Comparison of ENCODE assay signal across 8 mouse cellular contexts in the genomic region with DNA sequence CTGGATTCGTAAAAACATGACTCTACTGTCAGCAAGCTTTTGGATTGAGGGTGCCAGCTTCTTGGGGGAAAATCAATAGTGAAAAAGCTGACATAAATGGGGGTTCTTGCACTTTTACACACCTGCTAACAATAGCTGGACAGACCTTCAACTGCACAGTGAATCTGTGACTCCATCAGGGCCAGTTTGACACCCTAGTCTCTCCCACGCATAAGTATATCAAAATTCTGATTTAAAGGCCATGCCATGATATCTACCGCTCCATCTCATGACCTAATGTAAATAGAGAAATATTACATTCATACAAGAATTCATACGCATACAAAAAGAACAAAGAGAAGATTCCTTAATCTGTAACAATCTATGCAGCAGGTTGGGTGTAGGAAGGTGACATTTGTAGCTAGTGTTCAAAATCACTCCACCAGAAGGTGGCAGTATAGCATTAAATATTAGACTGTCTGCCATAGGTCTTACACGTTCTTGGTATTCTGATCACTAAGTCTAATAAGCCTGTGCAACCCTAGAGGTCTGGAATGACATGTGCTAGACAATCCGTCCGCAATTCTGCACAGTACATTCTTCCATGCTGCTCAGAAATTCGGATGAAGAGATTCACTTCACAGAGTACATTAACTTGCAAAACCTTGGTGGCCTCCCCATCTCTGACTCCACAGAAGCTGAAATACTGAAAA. TPM values are rescaled to one million over a fixed set of nuclear protein-coding genes. Genes with fewer than 3 reads are reported as not detected.
DNase-seq lines count a peak whose midpoint lies in the region; ATAC-seq lines count a peak whose summit lies in the region.

No protein-coding gene starts in this region.

- ATAC-seq in embryonic facial prominence, embryonic 13.5 days (ENCODE audit: insufficient number of reproducible peaks, insufficient read depth, low FRiP score, low TSS enrichment, low read depth), result peak; percentile 79
- peak; percentile 88 for ATAC-seq in hindbrain, embryonic 13.5 days (ENCODE audit: low FRiP score)
- ATAC-seq in megakaryocyte-erythroid progenitor cell, adult 5-6 weeks (replicated peaks; ENCODE audit: low FRiP score, low TSS enrichment, poor library complexity, severe bottlenecking), result peak; percentile 90

- intact Hi-C loops in heart, postnatal 25 days (cut with DNase I), result loop anchor here (1.0 to 2.0 kb wide), 3 partner anchors 54 to 275 kb away; no protein-coding TSS in a partner anchor

- H3K27me3 ChIP-seq in embryonic facial prominence, embryonic 13.5 days, result peaks cover 24% of the 10 kb centered on the region
- peaks cover 29% of the 10 kb centered on the region for H3K27me3 ChIP-seq in hindbrain, embryonic 13.5 days

- H3K4me1 ChIP-seq in embryonic facial prominence, embryonic 13.5 days, result peaks cover 9% of the 10 kb centered on the region; the same call in 1 of the 2 replicates
- H3K4me1 ChIP-seq in hindbrain, embryonic 13.5 days (replicated peaks), result peaks cover 11% of the 10 kb centered on the region

- peak; percentile 78 for DNase-seq in heart, adult 11 months
- no peak for DNase-seq in heart, postnatal 25 days (ENCODE audit: low spot score)
- DNase-seq in R1 (ENCODE audit: low read depth, low spot score), result peak; percentile 64
- peak; percentile 45 to 87 for DNase-seq in layer of hippocampus, postnatal 14 days (ENCODE audit: low spot score in 2 of 2)
- DNase-seq in yolk sac, embryonic 10.5 days (ENCODE audit: low spot score), result peak; percentile 53

- no peak overlapping the region for H3K27ac ChIP-seq in embryonic facial prominence, embryonic 13.5 days
- no peak overlapping the region for H3K27ac ChIP-seq in hindbrain, embryonic 13.5 days

- H3K36me3 ChIP-seq in embryonic facial prominence, embryonic 13.5 days, result no peaks in the 10 kb centered on the region
- H3K36me3 ChIP-seq in hindbrain, embryonic 13.5 days, result no peaks in the 10 kb centered on the region

- 30% methylated on average over 8 of the region's 8 CpGs for WGBS in embryonic facial prominence, embryonic 13.5 days
- 28% methylated on average over 8 of the region's 8 CpGs for WGBS in hindbrain, embryonic 13.5 days

- H3K9ac ChIP-seq in embryonic facial prominence, embryonic 13.5 days, result 0 out of 2 replicates have a peak overlapping the region, but pooled peaks have one; percentile 2
- no peak overlapping the region for H3K9ac ChIP-seq in hindbrain, embryonic 13.5 days

- H3K4me2 ChIP-seq in embryonic facial prominence, embryonic 13.5 days, result no peak overlapping the region
- H3K4me2 ChIP-seq in hindbrain, embryonic 13.5 days, result no peak overlapping the region

- H3K9me3 ChIP-seq in embryonic facial prominence, embryonic 13.5 days, result no peaks in the 10 kb centered on the region
- no peaks in the 10 kb centered on the region for H3K9me3 ChIP-seq in hindbrain, embryonic 13.5 days

- no peak overlapping the region for H3K4me3 ChIP-seq in embryonic facial prominence, embryonic 13.5 days
- no peak overlapping the region for H3K4me3 ChIP-seq in hindbrain, embryonic 13.5 days

RNA-seq across cellular contexts. Expression of a gene that starts 8.6 kb away (rescaled TPM):
- not detected for total RNA-seq in heart, postnatal 25 days (2021)
- polyA plus RNA-seq in embryonic facial prominence, embryonic 13.5 days (2015; fragmentation: Nextera tagmentation; extraction: Ambion mirVana), result 16.7 TPM in 1 of 2 replicates, not detected in the other
- 0.71 TPM in 1 of 2 replicates, not detected in the other for polyA plus RNA-seq in hindbrain, embryonic 13.5 days (2015; fragmentation: Nextera tagmentation; extraction: Ambion mirVana)
- not detected for total RNA-seq in layer of hippocampus, postnatal 14 days (2021)
- total RNA-seq in megakaryocyte-erythroid progenitor cell, adult 5-6 weeks (2014; fragmentation: Nextera tagmentation), result not detected in 2 replicates
- not detected in 2 replicates for total RNA-seq in megakaryocyte-erythroid progenitor cell, adult 5-6 weeks (2017)

RNA-seq across cellular contexts. Expression of a gene that starts 27.0 kb away (rescaled TPM):
- total RNA-seq in heart, postnatal 25 days (2021), result not detected
- 12.2 TPM in 1 of 2 replicates, not detected in the other for polyA plus RNA-seq in embryonic facial prominence, embryonic 13.5 days (2015; fragmentation: Nextera tagmentation; extraction: Ambion mirVana)
- 0.16 TPM in 1 of 2 replicates, not detected in the other for polyA plus RNA-seq in hindbrain, embryonic 13.5 days (2015; fragmentation: Nextera tagmentation; extraction: Ambion mirVana)
- total RNA-seq in layer of hippocampus, postnatal 14 days (2021), result not detected
- not detected in 2 replicates for total RNA-seq in megakaryocyte-erythroid progenitor cell, adult 5-6 weeks (2014; fragmentation: Nextera tagmentation)
- not detected in 2 replicates for total RNA-seq in megakaryocyte-erythroid progenitor cell, adult 5-6 weeks (2017)

RNA-seq across cellular contexts. Expression of a gene that starts 50.7 kb away (rescaled TPM):
- not detected for total RNA-seq in heart, postnatal 25 days (2021)
- polyA plus RNA-seq in embryonic facial prominence, embryonic 13.5 days (2015; fragmentation: Nextera tagmentation; extraction: Ambion mirVana), result 6.0 TPM in 1 of 2 replicates, not detected in the other
- polyA plus RNA-seq in hindbrain, embryonic 13.5 days (2015; fragmentation: Nextera tagmentation; extraction: Ambion mirVana), result 0.06 TPM in 1 of 2 replicates, not detected in the other
- total RNA-seq in layer of hippocampus, postnatal 14 days (2021), result not detected
- total RNA-seq in megakaryocyte-erythroid progenitor cell, adult 5-6 weeks (2014; fragmentation: Nextera tagmentation), result not detected in 2 replicates
- not detected in 2 replicates for total RNA-seq in megakaryocyte-erythroid progenitor cell, adult 5-6 weeks (2017)

RNA-seq across cellular contexts. Expression of a gene that starts 56.4 kb away (rescaled TPM):
- 10 to 100 TPM; 25.5 to 27.9 TPM for total RNA-seq in heart, postnatal 25 days (2021)
- 110 and 111 TPM in 2 replicates for polyA plus RNA-seq in embryonic facial prominence, embryonic 13.5 days (2015; fragmentation: Nextera tagmentation; extraction: Ambion mirVana)
- 107 and 108 TPM in 2 replicates for polyA plus RNA-seq in hindbrain, embryonic 13.5 days (2015; fragmentation: Nextera tagmentation; extraction: Ambion mirVana)
- 10 to 100 TPM; 43.6 to 44.4 TPM for total RNA-seq in layer of hippocampus, postnatal 14 days (2021)
- total RNA-seq in megakaryocyte-erythroid progenitor cell, adult 5-6 weeks (2014; fragmentation: Nextera tagmentation), result 66.7 and 68.1 TPM in 2 replicates
- total RNA-seq in megakaryocyte-erythroid progenitor cell, adult 5-6 weeks (2017), result 85.2 and 117 TPM in 2 replicates
